Mouse (Mus musculus): ENCODE measurements around the gene Il25. TPM values are rescaled to one million over a fixed set of nuclear protein-coding genes. Genes with fewer than 3 reads are reported as not detected.

The Il25 gene
- not detected in 2 replicates for polyA plus RNA-seq (2011; ENCODE audit: insufficient read depth, insufficient read length, low replicate concordance, missing spikeins)

GRCm38 (mm10) chr14:54932645-54933150 is at the start of gene Il25:
TSS of gene Il25 (plus strand) at chr14:54932695.
- no peak for TF ChIP-seq POLR2A (IDR thresholded peaks at IDR 0.05; ENCODE audit: borderline replicate concordance, control insufficient read depth, low read depth, low read length)
- TF ChIP-seq CTCF (IDR thresholded peaks at IDR 0.05; ENCODE audit: control insufficient read depth, insufficient read depth, low read length) = no peak
- no peaks in the 10 kb centered on the region; the same call in 1 of the 2 replicates for H3K4me1 ChIP-seq (ENCODE audit: control insufficient read depth, insufficient read depth, low read length)
- no peak within 1 kb of the TSS for H3K27ac ChIP-seq (ENCODE audit: control insufficient read depth, insufficient read depth, low read depth, low read length, poor library complexity)
- H3K4me3 ChIP-seq (replicated peaks; ENCODE audit: control insufficient read depth, low read depth, low read length) = no peak within 1 kb of the TSS
- 75% methylated on average over 6 of the region's 6 CpGs for WGBS

DNA sequence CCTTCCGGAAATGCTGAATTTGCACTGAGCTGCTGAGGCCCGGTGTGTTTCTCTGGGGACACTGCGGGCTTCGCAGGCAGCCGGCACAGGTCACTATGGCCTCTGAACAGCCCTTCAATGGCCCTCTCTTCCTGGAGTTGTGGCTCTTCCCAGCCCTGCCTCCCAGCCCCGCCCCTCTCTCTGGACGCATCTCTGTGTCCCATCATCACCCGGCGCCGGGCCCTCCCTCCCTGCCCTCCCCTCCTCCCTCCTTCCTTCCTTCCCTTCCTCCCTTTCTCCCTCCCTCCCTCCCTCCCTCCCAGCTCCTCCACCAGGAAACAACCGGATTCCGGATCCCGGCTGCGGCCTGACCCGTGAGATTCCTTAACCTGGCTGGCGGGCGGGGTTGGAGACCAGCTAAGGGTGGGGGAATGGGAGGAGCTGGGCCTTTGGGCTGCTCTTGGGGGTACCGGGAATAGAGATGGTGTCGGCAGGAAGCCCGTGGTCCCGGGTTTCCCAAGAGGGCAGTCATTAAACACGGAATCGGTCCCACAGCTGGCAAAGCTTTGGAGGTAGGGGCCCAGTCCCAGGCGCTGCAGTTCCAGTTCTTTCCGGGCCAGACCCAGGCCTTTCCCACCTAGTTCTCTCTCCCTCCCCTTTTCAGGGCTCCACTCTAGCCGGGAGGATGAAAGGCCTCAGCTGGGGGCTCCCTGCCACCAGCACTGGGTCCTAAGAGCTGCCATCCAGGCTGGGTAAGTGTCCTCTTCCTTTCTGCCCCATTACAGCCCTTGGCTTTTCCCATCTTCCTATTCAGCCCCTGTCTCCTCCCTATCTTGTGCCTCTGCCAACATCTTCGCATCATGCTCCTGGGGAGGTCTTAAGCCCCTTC is 49.1 kb upstream of the Il25 start, which contains the start of the genes Bcl2l2 and Gm20521:
TSS of gene Bcl2l2 (plus strand) at position 224 of the 868 bp plus-strand sequence.
TSS of gene Gm20521 (plus strand) at position 288 of the 868 bp plus-strand sequence.
- H3K4me1 ChIP-seq (ENCODE audit: control insufficient read depth, insufficient read depth, low read length) = no peaks in the 10 kb centered on the region
- 0 out of 2 replicates have a peak within 1 kb of the TSS, but pooled peaks have one; percentile 36 for H3K27ac ChIP-seq (ENCODE audit: control insufficient read depth, insufficient read depth, low read depth, low read length, poor library complexity)
- peak within 1 kb of the TSS; percentile 41 for H3K4me3 ChIP-seq (replicated peaks; ENCODE audit: control insufficient read depth, low read depth, low read length)
- under 1% methylated on average over 27 of the region's 27 CpGs for WGBS
- peak; percentile 60; the same call in 1 of the 2 replicates for TF ChIP-seq POLR2A (IDR thresholded peaks at IDR 0.05; ENCODE audit: borderline replicate concordance, control insufficient read depth, low read depth, low read length)
- no peak for TF ChIP-seq CTCF (IDR thresholded peaks at IDR 0.05; ENCODE audit: control insufficient read depth, insufficient read depth, low read length)

DNA sequence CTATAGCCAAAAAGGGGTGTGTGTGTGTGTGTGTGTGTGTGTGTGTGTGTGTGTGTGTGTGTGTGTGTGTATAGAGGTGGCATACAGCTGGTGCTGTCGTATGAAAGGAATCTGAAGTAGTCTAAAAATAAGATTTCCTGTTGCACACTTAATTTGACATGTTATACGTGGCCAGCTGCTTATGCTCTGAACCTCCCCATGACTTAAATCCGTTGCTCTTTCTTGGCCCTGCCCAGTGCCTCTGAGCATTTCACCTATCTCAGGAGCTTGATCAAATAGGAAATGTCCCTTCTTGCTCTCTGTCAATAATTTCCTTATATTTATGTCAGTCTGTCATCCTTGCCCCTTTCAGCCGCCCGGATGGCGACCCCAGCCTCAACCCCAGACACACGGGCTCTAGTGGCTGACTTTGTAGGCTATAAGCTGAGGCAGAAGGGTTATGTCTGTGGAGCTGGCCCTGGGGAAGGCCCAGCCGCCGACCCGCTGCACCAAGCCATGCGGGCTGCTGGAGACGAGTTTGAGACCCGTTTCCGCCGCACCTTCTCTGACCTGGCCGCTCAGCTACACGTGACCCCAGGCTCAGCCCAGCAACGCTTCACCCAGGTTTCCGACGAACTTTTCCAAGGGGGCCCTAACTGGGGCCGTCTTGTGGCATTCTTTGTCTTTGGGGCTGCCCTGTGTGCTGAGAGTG is 48.3 kb upstream of the Il25 start:
- WGBS = 66% methylated on average over 21 of the region's 21 CpGs
- Histone ChIP-seq H3K4me1 (ENCODE audit: control insufficient read depth, insufficient read depth, low read length) (no peaks in the 10 kb centered on the region), H3K4me3 (replicated peaks; ENCODE audit: control insufficient read depth, low read depth, low read length) (peak overlapping the region; percentile 41), H3K27ac (ENCODE audit: control insufficient read depth, insufficient read depth, low read depth, low read length, poor library complexity) (no peak overlapping the region)
- TF ChIP-seq CTCF (IDR thresholded peaks at IDR 0.05; ENCODE audit: control insufficient read depth, insufficient read depth, low read length) (no peak), POLR2A (IDR thresholded peaks at IDR 0.05; ENCODE audit: borderline replicate concordance, control insufficient read depth, low read depth, low read length) (no peak)

- Histone ChIP-seq H3K27ac (ENCODE audit: control insufficient read depth, insufficient read depth, low read depth, low read length, poor library complexity) (no peak overlapping the region), H3K4me3 (replicated peaks; ENCODE audit: control insufficient read depth, low read depth, low read length) (no peak overlapping the region), H3K4me1 (ENCODE audit: control insufficient read depth, insufficient read depth, low read length) (no peaks in the 10 kb centered on the region)
- WGBS = 88% methylated on average over 11 of the region's 11 CpGs
- TF ChIP-seq POLR2A (IDR thresholded peaks at IDR 0.05; ENCODE audit: borderline replicate concordance, control insufficient read depth, low read depth, low read length) = no peak
- no peak for TF ChIP-seq CTCF (IDR thresholded peaks at IDR 0.05; ENCODE audit: control insufficient read depth, insufficient read depth, low read length)
Measured at GRCm38 (mm10) chr14:54885309-54885708, 47.2 kb upstream of the Il25 start.

DNA sequence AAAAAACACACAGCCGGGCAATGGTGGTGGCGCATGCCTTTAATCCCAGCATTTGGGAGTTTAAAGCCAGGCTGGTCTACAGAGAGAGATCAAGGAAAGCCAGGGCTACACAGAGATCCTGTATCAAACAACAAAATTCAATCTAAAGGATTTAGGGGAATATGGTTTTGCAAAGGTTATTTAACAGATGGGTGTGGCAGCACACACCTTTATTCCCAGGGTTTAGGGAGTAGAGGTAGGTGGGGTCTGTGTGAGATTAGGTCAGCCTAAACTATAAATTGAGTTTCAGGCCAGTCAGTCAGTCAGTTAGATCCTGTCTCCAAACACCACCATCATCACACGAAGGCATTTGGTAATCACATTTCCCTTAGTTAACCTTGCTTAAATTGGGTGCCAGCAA is 40.3 kb upstream of the Il25 start, which contains the start of gene Pabpn1:
TSS of gene Pabpn1 (plus strand) at position 301 of the 400 bp plus-strand sequence.
- H3K4me3 ChIP-seq (replicated peaks; ENCODE audit: control insufficient read depth, low read depth, low read length) = peak within 1 kb of the TSS; percentile 86
- no peaks in the 10 kb centered on the region; the same call in 1 of the 2 replicates for H3K4me1 ChIP-seq (ENCODE audit: control insufficient read depth, insufficient read depth, low read length)
- 84% methylated on average over 3 of the region's 3 CpGs for WGBS
- TF ChIP-seq CTCF (IDR thresholded peaks at IDR 0.05; ENCODE audit: control insufficient read depth, insufficient read depth, low read length) (no peak), POLR2A (IDR thresholded peaks at IDR 0.05; ENCODE audit: borderline replicate concordance, control insufficient read depth, low read depth, low read length) (no peak)
- H3K27ac ChIP-seq (ENCODE audit: control insufficient read depth, insufficient read depth, low read depth, low read length, poor library complexity) = no peak within 1 kb of the TSS

- peak overlapping the region; percentile 84 for H3K27ac ChIP-seq (ENCODE audit: control insufficient read depth, insufficient read depth, low read depth, low read length, poor library complexity)
- TF ChIP-seq CTCF (IDR thresholded peaks at IDR 0.05; ENCODE audit: control insufficient read depth, insufficient read depth, low read length) (no peak), POLR2A (IDR thresholded peaks at IDR 0.05; ENCODE audit: borderline replicate concordance, control insufficient read depth, low read depth, low read length) (no peak; the same call in 1 of the 2 replicates)
- no peaks in the 10 kb centered on the region; the same call in 1 of the 2 replicates for H3K4me1 ChIP-seq (ENCODE audit: control insufficient read depth, insufficient read depth, low read length)
- WGBS = under 1% methylated on average over 38 of the region's 38 CpGs
- peak overlapping the region; percentile 86 for H3K4me3 ChIP-seq (replicated peaks; ENCODE audit: control insufficient read depth, low read depth, low read length)
Measured at GRCm38 (mm10) chr14:54893651-54894181, 38.8 kb upstream of the Il25 start.

- WGBS = 1% methylated on average over 54 of the region's 54 CpGs
- Histone ChIP-seq H3K4me1 (ENCODE audit: control insufficient read depth, insufficient read depth, low read length) (no peaks in the 10 kb centered on the region; the same call in 1 of the 2 replicates), H3K27ac (ENCODE audit: control insufficient read depth, insufficient read depth, low read depth, low read length, poor library complexity) (peak overlapping the region; percentile 52; the same call in 1 of the 2 replicates), H3K4me3 (replicated peaks; ENCODE audit: control insufficient read depth, low read depth, low read length) (peak overlapping the region; percentile 65)
- TF ChIP-seq POLR2A (IDR thresholded peaks at IDR 0.05; ENCODE audit: borderline replicate concordance, control insufficient read depth, low read depth, low read length) (no peak), CTCF (IDR thresholded peaks at IDR 0.05; ENCODE audit: control insufficient read depth, insufficient read depth, low read length) (no peak)
Measured at GRCm38 (mm10) chr14:54894296-54895151, 38.0 kb upstream of the Il25 start.
